Mouse (Mus musculus) central nervous system, embryonic 18 days (tissue): ENCODE results near the gene Lpar5. TPM values are rescaled to one million over a fixed set of nuclear protein-coding genes. Genes with fewer than 3 reads are reported as not detected.

ENCODE experiments used
- polyA plus RNA-seq: library from polyadenylated mRNA; depleted of rRNA; stranded (reverse); fragments of >200 nt; gene quantifications from 2 replicates; pipeline ENCODE4 v1.2.3, GENCODE M21; 2012; rRNA removed

Lpar5 gene
- polyA plus RNA-seq, result 0.82 and 0.98 TPM in 2 replicates

GRCm38 (mm10) chr6:125067571-125067995, at the start of gene Lpar5:
Lpar5 (plus strand) TSS chr6:125067920.

GRCm38 (mm10) chr6:125039533-125040153, 28.1 kb upstream of the Lpar5 start, which contains the start of gene Ing4:
Ing4 (plus strand) TSS chr6:125039760.

GRCm38 (mm10) chr6:125049678-125050077, 18.0 kb upstream of the Lpar5 start, which contains the start of gene Acrbp:
Acrbp (plus strand) TSS chr6:125049689.

GRCm38 (mm10) chr6:125095391-125096278, 27.9 kb downstream of the Lpar5 start, which contains the start of gene Chd4:
Chd4 (plus strand) TSS chr6:125095981.

GRCm38 (mm10) chr6:125131302-125132156, 63.8 kb downstream of the Lpar5 start, which contains the start of gene Nop2:
Nop2 (plus strand) TSS chr6:125131909.

Other genes starting within 250 kb of the Lpar5 start
- gene Usp5, start 238.4 kb upstream of the Lpar5 start, polyA plus RNA-seq, result 147 and 151 TPM in 2 replicates
- gene Cdca3, start 238.4 kb upstream of the Lpar5 start, polyA plus RNA-seq, result 23.5 and 24.3 TPM in 2 replicates
- gene Gnb3, start 227.6 kb upstream of the Lpar5 start, polyA plus RNA-seq, result 0.63 and 2.5 TPM in 2 replicates
- gene P3h3, start 210.2 kb upstream of the Lpar5 start, polyA plus RNA-seq, result 140 and 149 TPM in 2 replicates
- gene Gpr162, start 203.9 kb upstream of the Lpar5 start, polyA plus RNA-seq, result 132 and 136 TPM in 2 replicates
- gene Cd4, start 179.7 kb upstream of the Lpar5 start, polyA plus RNA-seq, result 0.13 and 0.17 TPM in 2 replicates
- gene Lag3, start 156.2 kb upstream of the Lpar5 start, polyA plus RNA-seq, result 2.9 and 3.3 TPM in 2 replicates
- 1,878 and 2,539 TPM in 2 replicates for gene Ptms, start 147.8 kb upstream of the Lpar5 start, polyA plus RNA-seq
- gene Mlf2, start 136.5 kb upstream of the Lpar5 start, polyA plus RNA-seq, result 582 and 592 TPM in 2 replicates
- 141 and 143 TPM in 2 replicates for gene Cops7a, start 102.4 kb upstream of the Lpar5 start, polyA plus RNA-seq
- 66.2 and 72.7 TPM in 2 replicates for gene Pianp, start 71.2 kb upstream of the Lpar5 start, polyA plus RNA-seq
- gene Zfp384, start 58.8 kb upstream of the Lpar5 start, polyA plus RNA-seq, result 71.6 and 74.2 TPM in 2 replicates
- gene Ing4, start 28.2 kb upstream of the Lpar5 start, polyA plus RNA-seq, result 120 and 130 TPM in 2 replicates
- 24.3 and 28.5 TPM in 2 replicates for gene Acrbp, start 18.2 kb upstream of the Lpar5 start, polyA plus RNA-seq
- 65.2 and 67.5 TPM in 2 replicates for gene Chd4, start 28.1 kb downstream of the Lpar5 start, polyA plus RNA-seq
- 34.2 and 34.6 TPM in 2 replicates for gene Nop2, start 64.0 kb downstream of the Lpar5 start, polyA plus RNA-seq
- 28.2 and 29.8 TPM in 2 replicates for gene Iffo1, start 77.3 kb downstream of the Lpar5 start, polyA plus RNA-seq
- gene Gapdh, start 98.5 kb downstream of the Lpar5 start, polyA plus RNA-seq, result 3,044 and 3,218 TPM in 2 replicates
- gene Ncapd2, start 123.8 kb downstream of the Lpar5 start, polyA plus RNA-seq, result 95.0 and 104 TPM in 2 replicates
- 54.1 and 59.6 TPM in 2 replicates for gene Mrpl51, start 123.9 kb downstream of the Lpar5 start, polyA plus RNA-seq
- gene Vamp1, start 147.6 kb downstream of the Lpar5 start, polyA plus RNA-seq, result 26.6 and 33.8 TPM in 2 replicates
- 4.2 and 4.4 TPM in 2 replicates for gene Tapbpl, start 163.9 kb downstream of the Lpar5 start, polyA plus RNA-seq
- 0.06 and 0.20 TPM in 2 replicates for gene Cd27, start 169.1 kb downstream of the Lpar5 start, polyA plus RNA-seq
- not detected in 2 replicates for gene Tuba3a, start 218.1 kb downstream of the Lpar5 start, polyA plus RNA-seq
- gene Ltbr, start 246.0 kb downstream of the Lpar5 start, polyA plus RNA-seq, result 10.4 and 11.4 TPM in 2 replicates